Mouse (Mus musculus): ENCODE measurements at regions not wholly inside any gene's neighbourhood (a gene's known extent, or its start where the extent isn't known, plus 50 kb on each side); places are given as distances from the start of the nearest gene placed in this dataset.
A peak's percentile ranks its signal among the peaks of the same experiment; 100 is the strongest.

GRCm38 (mm10) chr16:95057596-95057995 lies 60.1 kb upstream of the Kcnj6 start:
- no peak for DNase-seq (ENCODE audit: low spot score)

GRCm38 (mm10) chr16:95064423-95064822 lies 66.9 kb upstream of the Kcnj6 start:
- no peak for DNase-seq (ENCODE audit: low spot score)

- no peak for DNase-seq (ENCODE audit: low spot score)
Observed at GRCm38 (mm10) chr16:95066687-95067086, 69.2 kb upstream of the Kcnj6 start.

GRCm38 (mm10) chr16:95092471-95093221 lies 95.1 kb upstream of the Kcnj6 start:
- DNase-seq (ENCODE audit: low spot score) = no peak

GRCm38 (mm10) chr16:95093753-95094152 lies 96.3 kb upstream of the Kcnj6 start:
- DNase-seq (ENCODE audit: low spot score) = peak; percentile 19

GRCm38 (mm10) chr16:95100954-95101353 lies 103.5 kb upstream of the Kcnj6 start:
- no peak for DNase-seq (ENCODE audit: low spot score)

GRCm38 (mm10) chr16:95117531-95117930 lies 120.0 kb upstream of the Kcnj6 start:
- no peak for DNase-seq (ENCODE audit: low spot score)

GRCm38 (mm10) chr16:95119293-95119692 lies 121.8 kb upstream of the Kcnj6 start:
- no peak for DNase-seq (ENCODE audit: low spot score)

GRCm38 (mm10) chr16:95122048-95122447 lies 124.5 kb upstream of the Kcnj6 start:
- DNase-seq (ENCODE audit: low spot score) = no peak

- DNase-seq (ENCODE audit: low spot score) = no peak
Observed at GRCm38 (mm10) chr16:95127616-95128015, 129.7 kb upstream of the Kcnj15 start.

- DNase-seq (ENCODE audit: low spot score) = no peak
Observed at GRCm38 (mm10) chr16:95131815-95132214, 125.5 kb upstream of the Kcnj15 start.

GRCm38 (mm10) chr16:95138809-95139208 lies 118.5 kb upstream of the Kcnj15 start:
- DNase-seq (ENCODE audit: low spot score) = no peak

GRCm38 (mm10) chr16:95141510-95142394 lies 115.6 kb upstream of the Kcnj15 start:
- DNase-seq (ENCODE audit: low spot score) = no peak

GRCm38 (mm10) chr16:95150499-95150898 lies 106.9 kb upstream of the Kcnj15 start:
- no peak for DNase-seq (ENCODE audit: low spot score)

GRCm38 (mm10) chr16:95151499-95151898 lies 105.9 kb upstream of the Kcnj15 start:
- no peak for DNase-seq (ENCODE audit: low spot score)

GRCm38 (mm10) chr16:95151914-95152313 lies 105.4 kb upstream of the Kcnj15 start:
- DNase-seq (ENCODE audit: low spot score) = no peak

- no peak for DNase-seq (ENCODE audit: low spot score)
Observed at GRCm38 (mm10) chr16:95152742-95153383, 104.5 kb upstream of the Kcnj15 start.

- no peak for DNase-seq (ENCODE audit: low spot score)
Observed at GRCm38 (mm10) chr16:95168349-95168748, 89.0 kb upstream of the Kcnj15 start.

GRCm38 (mm10) chr16:95169346-95169745 lies 88.0 kb upstream of the Kcnj15 start:
- DNase-seq (ENCODE audit: low spot score) = no peak

GRCm38 (mm10) chr16:95180562-95180961 lies 76.8 kb upstream of the Kcnj15 start:
- DNase-seq (ENCODE audit: low spot score) = no peak

- DNase-seq (ENCODE audit: low spot score) = no peak
Observed at GRCm38 (mm10) chr16:95185341-95185740, 72.0 kb upstream of the Kcnj15 start.

GRCm38 (mm10) chr16:95189114-95189513 lies 68.2 kb upstream of the Kcnj15 start:
- no peak for DNase-seq (ENCODE audit: low spot score)

GRCm38 (mm10) chr16:95194151-95194550 lies 63.2 kb upstream of the Kcnj15 start:
- no peak for DNase-seq (ENCODE audit: low spot score)
